Mouse (Mus musculus) ES-CJ7 (cell line): ENCODE results near the gene Pgpep1.

Experiments
- DNase-seq: peaks from one replicate; pipeline ENCODE4 v3.0.0; 2011; ENCODE audit warnings: low read depth, low spot score

Pgpep1 gene

DNA sequence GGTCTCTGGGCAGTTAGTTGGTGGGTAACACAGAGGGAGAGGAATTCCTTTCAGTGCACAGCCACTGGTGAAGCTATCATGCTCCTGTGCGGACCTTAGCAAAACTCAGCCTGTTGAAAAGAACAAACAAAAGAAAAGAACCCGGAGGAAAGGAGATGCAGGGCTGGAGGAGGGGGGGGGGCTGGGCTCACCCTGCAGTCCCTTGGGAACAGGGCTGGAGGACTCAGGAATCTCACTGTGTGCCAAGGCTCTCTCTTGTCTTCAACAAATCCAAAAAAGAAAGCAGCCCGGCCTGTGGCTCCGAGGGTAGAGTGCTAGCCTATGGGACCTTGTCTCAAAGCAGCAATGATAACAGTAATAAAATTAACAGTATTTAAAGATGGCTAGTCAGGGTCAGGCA lies 3.5 kb upstream of the Pgpep1 start:
- DNase-seq, result no peak

GRCm38 (mm10) chr8:70659604-70660272 lies 450 bp downstream of the Pgpep1 start:
- DNase-seq, result peak; percentile 98

GRCm38 (mm10) chr8:70658897-70659603 lies 1.1 kb downstream of the Pgpep1 start:
- no peak for DNase-seq

GRCm38 (mm10) chr8:70657739-70658138 lies 2.4 kb downstream of the Pgpep1 start:
- DNase-seq, result no peak

DNA sequence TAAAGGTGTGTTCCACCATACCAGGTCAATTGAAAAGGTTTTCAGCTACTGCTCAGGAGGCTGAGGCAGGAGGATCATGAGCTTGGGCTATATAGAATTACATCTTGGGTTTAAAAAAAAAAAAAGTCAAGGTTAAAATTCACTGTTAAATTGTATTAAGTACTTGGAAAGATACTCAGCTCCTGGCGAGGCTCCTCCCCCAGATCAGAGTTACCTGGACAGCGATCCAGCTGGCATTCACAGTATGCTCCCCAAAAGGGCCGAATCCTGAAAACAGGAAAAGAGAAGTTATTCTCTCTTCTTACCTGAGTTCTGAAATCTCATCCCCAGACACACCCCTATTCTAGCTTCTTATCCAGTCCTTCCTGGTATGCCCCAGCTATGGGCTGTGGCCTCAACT lies 3.0 kb downstream of the Pgpep1 start:
- no peak for DNase-seq

DNA sequence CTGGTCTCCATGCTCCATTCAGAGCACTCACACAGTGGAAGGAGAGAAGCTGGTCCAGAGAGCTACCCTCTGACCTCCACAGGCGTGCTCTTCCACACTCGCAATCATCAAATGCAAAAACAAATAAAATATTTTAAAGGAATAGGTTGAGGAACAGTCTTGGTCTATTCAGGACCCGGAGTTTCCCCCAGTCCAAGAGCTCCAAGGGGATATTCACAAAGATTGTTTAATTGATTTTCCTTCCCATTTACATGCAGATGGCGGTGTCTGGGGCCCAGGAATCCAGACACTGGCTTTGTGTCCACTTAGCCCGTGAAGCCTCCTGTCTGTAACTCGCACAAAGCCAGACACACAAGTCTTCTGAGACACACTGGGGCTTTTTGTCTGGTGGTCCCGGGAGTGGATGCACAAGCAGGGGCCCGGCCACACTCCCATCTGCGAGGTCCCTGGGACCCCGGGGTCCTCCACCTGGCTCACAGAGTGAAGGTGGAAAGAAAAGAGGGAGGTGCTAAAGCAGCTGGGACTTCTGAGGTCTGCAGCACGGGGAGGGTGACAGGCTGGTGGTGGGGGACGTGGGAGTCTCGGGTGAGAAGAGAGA lies 3.9 kb downstream of the Pgpep1 start:
- no peak for DNase-seq

GRCm38 (mm10) chr8:70655469-70655868 lies 4.7 kb downstream of the Pgpep1 start:
- no peak for DNase-seq

DNA sequence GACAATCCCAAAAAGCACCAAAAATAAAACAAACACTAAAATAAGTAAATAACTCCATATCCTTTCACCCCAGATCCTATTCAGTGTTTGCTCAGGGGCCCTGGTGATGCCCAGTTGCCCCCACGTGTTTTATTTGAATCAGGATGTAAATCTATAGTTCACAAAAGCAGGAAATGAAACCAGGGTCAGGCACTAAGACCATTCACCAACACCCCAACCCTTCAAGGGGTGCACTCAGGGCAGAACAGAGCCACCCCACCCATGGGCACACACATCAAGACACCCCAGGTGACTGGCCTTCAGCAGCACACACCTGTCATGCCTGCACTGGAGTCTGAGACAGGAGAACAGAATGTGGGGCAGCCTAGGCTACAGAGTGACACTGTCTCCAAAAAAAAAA lies 6.1 kb downstream of the Pgpep1 start:
- no peak for DNase-seq

- DNase-seq, result peak; percentile 72
These were observed 7.0 kb downstream of the Pgpep1 start for GRCm38 (mm10) chr8:70653226-70653625.

- no peak for DNase-seq
These were observed 9.8 kb downstream of the Pgpep1 start for GRCm38 (mm10) chr8:70650351-70650750.

DNA sequence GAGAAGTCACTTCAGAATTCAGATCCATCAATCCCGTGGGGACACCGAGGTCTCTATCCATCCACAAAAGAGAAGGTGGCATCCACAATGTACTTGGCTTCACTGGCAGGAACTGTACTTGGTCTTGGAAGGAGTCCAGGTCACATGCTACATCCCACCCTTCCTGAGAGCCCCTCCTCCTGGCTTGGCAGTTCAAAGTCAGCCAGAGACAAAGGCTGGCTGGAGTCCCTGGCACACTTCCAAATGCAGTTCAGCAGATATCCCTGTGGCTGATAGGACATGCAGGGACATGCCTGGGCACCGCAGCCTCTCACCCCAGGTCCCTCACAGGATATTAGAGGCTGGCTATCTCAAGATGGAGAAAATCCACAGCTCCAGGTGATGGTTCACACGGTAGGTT lies 10.9 kb downstream of the Pgpep1 start:
- DNase-seq, result peak; percentile 98

- peak; percentile 73 for DNase-seq
These were observed 11.3 kb downstream of the Pgpep1 start for GRCm38 (mm10) chr8:70648921-70649320.

DNA sequence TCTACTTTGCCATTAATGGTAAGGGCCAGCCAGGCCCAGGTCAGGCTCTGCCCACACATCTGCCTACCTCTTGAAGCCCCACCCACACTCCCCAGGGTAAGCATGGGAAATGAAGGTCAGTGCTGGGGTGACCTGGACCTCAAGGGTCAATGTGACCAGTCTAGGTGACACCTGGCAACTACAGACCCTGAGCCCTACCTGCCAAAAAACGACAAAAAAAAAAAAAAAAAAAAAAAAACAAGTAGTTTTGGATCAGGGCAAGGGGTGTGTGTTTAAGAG lies 12.1 kb downstream of the Pgpep1 start:
- DNase-seq, result no peak

GRCm38 (mm10) chr8:70647343-70648163 lies 12.6 kb downstream of the Pgpep1 start:
- DNase-seq, result peak; percentile 99

GRCm38 (mm10) chr8:70646775-70647174 lies 13.4 kb downstream of the Pgpep1 start:
- peak; percentile 84 for DNase-seq

DNA sequence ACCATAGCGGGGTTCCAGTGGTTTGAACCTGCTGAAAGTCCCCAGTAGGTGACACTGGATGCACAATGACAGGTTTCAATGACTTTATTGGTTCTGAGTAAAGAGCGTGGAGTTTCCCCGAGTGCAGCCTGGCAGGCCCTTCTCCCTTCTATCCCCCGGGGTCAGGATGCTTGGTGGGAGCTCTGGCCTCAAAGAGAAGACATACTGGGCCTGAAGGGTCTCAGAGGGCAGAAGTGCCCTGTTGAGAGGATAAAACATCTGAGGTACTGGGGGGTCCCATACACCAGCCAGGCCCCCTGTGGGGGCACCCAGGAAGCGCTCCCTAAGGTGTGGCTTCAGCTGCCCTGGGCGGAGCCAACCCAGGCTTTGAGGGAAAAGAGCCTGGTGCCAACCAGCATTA lies 13.8 kb downstream of the Pgpep1 start:
- DNase-seq, result no peak

DNA sequence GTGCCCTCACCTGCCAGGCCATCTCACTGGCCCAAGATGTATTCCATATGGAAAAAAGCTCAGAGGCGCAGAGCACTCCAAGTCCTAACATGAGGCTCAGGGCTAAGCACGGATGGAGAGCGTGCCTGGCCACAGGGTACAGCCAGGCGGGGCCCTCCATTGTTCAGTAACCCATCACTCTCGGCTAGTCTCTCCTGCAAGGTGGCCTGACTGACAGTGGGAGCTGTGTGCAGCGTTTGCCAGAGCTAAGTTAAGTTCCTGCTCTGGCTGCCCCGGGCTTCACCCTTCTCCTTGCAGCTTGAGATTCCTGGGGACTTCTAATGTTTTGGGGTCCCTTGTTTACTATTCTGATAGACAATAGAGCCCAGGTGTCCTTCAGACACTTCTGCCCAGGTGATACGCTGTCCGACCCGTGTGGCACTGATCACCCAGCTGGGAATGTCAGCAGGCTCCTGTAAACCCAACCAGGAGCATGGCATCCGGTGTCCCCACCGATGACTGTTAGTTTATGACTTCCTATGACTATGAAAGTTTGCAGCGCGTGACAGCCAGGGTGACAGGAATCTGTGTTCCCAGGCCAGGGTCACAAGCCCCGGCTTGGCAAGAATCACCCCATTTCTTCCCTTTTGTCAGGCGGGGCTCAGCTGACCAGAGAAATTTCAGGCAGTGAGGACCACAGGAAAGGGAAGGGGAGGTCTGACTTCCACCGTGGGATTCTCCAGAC lies 14.5 kb downstream of the Pgpep1 start:
- DNase-seq, result no peak

- peak; percentile 95 for DNase-seq
These were observed 16.1 kb downstream of the Pgpep1 start for GRCm38 (mm10) chr8:70644065-70644464.

GRCm38 (mm10) chr8:70643019-70643418 lies 17.2 kb downstream of the Pgpep1 start:
- no peak for DNase-seq

DNA sequence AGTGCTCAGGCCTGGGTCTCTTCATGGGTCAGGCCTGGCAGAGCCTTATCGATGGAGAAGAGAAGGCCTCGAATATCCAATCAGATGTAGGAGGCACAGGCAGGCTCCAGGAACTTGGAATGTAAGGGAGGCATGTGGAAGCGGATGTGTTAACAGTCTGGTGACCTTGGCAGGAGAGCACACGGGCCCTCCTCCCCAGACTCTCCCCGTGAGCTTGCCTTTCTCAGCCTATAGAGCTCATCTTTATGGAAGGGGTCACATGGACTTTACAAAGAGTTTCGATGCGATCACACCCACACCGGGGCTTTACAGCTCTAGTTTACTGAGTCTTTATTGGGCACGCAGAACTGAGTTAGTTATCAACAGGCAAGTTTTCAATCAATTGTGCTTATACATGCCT lies 21.4 kb downstream of the Pgpep1 start:
- DNase-seq, result peak; percentile 82

GRCm38 (mm10) chr8:70636838-70637237 lies 23.4 kb downstream of the Pgpep1 start:
- DNase-seq, result no peak

DNA sequence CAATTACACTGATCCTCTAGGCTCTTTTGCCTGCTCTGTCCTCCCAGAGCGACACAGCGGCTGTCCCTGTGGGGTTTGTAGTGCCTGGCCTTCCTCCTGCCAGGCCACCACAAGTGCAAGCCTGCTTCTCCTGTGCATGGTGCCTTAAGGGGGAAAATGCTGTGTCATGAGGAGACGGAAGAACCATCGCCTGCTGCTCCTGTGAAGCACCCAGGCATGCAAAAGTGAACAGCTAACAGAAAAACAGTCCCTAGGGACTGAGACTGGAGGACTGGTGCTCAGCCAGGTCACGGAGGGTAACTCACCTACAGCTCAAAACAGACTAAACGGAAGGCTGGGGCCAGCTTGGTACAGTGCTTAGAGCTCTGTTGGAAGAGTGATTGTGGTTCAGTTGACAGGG lies 24.7 kb downstream of the Pgpep1 start:
- no peak for DNase-seq
